Mouse (Mus musculus) urinary bladder, adult 18-20 months (tissue): ENCODE results near the gene Ctdspl.

Experiments
- DNase-seq, 2 experiments: peaks; one replicate each; pipeline ENCODE4 v3.0.0; 2022; ENCODE audit warnings: low spot score in 2 of 2, mixed read lengths in 2 of 2

Ctdspl gene

DNA sequence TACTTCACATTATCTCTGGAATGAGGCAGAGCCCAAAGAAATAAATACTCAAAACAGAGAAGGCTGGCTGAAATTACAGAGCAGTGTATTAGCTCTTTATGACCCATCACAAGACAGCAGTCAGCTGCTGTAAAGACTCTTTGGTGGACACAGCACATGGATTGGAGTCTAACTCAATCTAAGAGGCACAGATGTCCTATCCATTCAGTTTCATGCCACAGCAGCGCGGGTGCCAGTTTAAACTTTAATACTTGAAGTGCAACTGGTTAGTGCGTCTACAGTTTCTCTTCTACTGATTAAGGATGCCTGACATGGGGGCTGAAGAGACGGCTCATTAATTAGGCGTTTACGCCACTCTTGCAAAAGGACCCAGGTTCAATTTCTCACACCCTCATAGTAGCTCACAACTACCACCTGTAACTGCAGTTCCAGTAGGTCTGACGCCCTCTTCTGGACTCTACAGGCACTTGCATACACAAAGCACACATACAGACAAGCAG lies 99.6 kb downstream of the Ctdspl start:
- DNase-seq, result no peak

DNA sequence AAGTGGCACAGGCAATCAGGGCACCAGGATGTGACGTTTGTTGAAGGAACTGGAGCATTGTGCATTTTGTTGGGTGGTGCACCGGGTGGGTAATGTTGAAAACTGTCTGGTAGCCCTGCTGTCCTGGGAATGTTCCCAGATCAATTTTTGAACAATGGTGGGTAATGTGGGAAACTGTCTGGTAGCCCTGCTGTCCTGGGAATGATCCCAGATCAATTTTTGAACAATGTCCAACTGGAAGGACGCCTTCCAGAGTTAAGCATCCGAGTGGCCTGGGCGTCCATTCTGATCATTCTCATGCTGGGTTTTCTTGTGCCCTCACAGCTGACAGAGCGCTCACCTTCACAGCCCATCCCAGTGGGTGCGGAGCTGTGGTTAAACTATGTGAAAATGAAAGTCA lies 101.1 kb downstream of the Ctdspl start:
- DNase-seq, result no peak

- DNase-seq, result no peak
These were observed 102.3 kb downstream of the Ctdspl start for GRCm38 (mm10) chr9:119028226-119029195.

DNA sequence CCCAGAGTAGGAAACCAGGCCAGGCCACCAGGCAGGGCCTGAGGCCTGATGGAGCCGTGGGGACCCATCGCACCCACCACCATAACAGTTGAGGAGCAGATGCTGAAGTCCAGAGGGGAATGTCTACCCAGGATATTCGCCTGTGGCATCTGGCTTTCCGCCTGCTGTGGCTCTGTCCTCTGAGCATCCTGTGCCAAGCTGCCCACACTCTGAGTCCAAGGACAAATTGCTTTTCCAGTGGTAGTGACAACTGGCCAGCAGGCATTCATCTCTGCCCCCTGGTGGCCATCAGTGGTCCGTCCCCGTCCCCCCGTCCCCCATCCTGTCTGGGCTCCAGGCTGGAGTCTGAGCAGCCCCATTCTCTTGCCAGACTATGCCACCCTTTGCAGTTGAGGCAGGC lies 103.3 kb downstream of the Ctdspl start:
- DNase-seq, result no peak

GRCm38 (mm10) chr9:119031038-119031437 lies 104.8 kb downstream of the Ctdspl start:
- DNase-seq, result no peak

DNA sequence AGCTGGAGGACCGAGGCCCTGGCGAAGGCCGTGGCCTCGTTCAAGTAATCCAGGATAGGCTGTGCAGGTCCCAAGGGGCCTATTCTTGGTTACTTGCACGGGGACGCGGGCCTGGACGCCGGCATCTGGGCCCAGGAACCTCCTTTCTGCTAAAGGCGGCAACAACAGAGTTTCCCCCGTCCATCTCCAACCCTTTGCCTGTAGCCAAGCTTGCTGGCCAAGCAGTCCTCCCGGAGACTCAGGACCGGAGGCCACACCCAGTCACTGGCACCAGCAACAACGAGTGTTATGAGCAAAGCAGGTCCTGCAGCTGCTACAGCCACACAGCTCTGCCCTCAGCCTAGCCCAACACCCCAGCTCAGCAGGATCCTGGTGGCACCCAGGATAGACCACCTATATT lies 105.5 kb downstream of the Ctdspl start:
- peak in 1 of 2 experiments; percentile 62 for DNase-seq

DNA sequence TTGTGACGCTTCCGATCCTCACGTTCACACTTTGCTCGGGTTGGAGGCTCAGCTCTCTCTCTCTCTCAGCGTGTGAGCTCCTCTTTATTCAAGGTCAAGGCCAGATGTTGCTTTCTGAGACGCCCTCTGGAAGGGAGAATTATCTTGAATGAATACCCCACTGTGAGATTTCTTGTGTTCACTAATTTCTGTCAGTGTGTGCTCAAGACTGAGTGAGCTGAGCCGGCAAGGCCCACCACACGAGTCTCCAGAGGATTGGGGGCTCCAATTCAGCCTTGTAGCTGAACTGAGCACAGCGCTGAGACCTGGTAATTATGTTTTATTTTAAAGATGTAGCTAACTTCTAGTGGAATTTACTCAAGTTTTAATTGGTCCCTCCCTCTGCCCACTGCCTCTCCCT lies 106.3 kb downstream of the Ctdspl start:
- DNase-seq, result no peak

- DNase-seq, result no peak
These were observed 107.1 kb downstream of the Ctdspl start for GRCm38 (mm10) chr9:119033111-119033921.

DNA sequence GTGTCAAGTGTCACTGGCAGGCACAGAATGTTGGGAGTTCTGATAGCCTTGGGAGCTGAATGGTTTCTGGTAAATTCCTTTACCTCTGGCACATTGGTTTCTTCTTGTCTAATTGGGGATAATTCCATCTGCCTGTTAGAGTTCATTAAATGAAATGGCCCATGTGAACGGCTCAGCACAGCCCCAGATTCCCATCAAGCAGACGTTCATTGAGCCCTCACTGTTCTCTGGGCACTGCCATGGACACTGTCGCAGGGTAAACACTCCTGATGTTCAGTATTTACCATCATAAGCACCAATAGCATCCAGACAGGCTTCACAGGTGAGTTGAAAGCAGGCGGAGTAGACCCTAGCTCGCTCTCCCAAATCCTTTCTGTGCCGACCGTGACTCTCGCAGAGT lies 107.8 kb downstream of the Ctdspl start:
- DNase-seq, result no peak

GRCm38 (mm10) chr9:119034676-119035665 lies 108.7 kb downstream of the Ctdspl start:
- DNase-seq, result no peak

DNA sequence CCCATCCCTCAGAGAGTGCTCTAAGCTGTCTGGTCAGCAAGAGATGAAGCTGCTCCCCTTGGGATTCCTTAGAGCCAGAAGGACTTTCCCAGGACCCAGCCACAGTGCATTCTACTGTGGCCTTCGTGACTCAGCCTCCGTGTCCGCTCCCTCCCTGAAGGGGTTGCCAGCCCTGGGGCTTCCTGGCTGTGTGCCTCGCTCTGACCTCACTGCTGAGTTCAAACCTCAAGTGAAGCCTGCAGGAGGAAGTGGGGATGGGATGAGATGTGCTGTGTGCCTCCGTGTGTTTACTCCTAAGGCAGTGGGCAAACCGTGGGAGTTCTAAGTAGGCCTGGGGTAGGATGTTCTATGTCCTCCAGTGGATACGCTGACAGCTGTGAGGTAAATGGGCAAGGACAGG lies 109.6 kb downstream of the Ctdspl start:
- DNase-seq, result peak in 1 of 2 experiments; percentile 76

DNA sequence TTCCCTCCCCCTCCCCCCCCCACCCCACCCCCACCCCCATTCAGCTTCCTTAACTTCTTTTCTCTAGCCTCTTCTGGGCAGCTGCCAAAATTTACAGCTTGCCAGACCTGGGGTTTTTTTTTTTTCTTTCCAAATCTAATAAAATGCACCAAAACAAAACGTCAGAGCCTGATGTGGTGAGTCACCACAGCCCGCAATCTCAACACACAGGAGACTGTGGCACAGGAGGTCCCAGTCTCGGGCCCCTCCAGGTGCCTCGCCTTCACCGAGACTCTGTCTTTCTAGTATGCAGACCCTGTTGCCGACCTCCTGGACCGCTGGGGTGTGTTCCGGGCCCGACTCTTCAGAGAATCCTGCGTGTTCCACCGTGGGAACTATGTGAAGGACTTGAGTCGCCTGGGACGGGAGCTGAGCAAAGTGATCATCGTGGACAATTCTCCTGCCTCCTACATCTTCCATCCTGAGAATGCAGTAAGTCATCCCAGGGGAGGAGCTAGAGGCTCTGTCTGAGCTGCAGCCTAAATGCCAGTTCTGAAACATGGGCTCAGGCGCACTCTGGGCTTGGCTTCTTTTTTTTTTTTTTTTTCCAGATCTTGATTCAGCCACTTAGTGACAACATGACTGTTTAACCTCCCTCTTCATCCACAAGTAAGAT lies 111.0 kb downstream of the Ctdspl start:
- no peak for DNase-seq

DNA sequence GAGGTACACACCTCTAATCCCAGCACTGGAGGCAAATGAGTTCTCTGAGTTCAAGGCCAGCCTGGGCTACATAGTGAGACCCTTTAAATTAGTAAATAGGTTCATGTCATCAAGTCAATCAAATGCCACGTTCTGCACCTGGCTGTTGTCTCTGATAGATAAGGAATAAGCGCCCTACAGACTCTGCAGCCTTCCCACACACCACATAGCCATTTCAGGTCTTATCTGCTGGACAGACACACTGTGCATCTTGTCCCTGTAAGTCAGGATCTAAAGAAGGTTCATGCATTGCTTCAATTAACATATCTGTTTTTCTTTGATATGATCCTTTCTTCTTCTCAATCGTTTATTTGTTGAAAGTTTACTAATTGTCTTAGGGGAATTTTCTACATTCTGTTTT lies 112.3 kb downstream of the Ctdspl start:
- no peak for DNase-seq

DNA sequence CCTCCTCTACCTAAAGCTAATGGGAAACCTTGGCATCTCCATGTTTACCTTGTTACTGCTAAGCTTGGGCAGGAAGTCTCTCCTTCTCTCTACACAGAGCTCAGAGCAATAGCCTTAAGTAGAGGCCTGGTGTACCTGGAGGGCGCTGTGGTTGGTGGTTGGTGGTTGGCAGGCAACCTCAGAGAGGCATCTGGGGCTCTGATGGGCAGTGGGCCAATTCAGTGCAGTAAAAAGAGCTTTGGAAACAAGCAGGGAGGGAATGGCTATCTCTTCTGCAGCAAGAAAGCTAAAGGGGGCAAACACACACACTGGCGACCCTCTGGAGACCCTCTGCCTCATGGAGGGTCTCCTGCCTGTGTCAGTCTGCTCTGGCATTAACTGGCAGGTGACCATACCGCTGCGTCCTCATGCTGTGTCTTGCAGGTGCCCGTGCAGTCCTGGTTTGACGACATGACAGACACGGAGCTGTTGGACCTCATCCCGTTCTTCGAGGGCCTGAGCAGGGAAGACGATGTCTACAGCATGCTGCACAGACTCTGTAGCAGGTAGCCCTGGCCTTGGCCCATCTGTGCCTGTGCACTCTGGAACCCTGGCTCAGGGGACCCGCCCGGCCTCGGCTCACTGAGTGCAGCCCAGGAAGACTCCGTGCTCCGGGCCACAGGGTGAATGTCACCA lies 114.0 kb downstream of the Ctdspl start:
- DNase-seq, result no peak

GRCm38 (mm10) chr9:119048182-119048903 lies 122.1 kb downstream of the Ctdspl start:
- no peak for DNase-seq

DNA sequence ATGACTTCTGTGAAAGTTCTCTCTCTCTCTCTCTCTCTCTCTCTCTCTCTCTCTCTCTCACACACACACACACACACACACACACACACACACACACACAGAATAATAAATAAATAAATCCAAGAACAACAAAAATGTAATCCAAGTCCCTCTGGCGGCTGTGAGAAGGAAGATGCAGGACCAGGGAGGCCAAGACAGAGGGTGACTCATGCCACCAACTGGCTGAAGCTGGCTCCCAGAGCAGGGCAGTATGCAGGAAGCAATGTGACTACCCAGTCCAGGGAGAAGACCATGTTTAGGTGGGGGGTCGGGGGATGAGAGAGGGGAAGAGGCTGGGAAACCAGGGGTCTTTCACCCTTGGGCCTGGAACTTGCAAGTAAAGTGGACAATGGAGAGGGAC lies 124.9 kb downstream of the Ctdspl start:
- peak in 1 of 2 experiments; percentile 54 for DNase-seq

- DNase-seq, result peak in 1 of 2 experiments; percentile 74
These were observed 126.1 kb downstream of the Ctdspl start, which contains the start of gene Vill for GRCm38 (mm10) chr9:119052154-119052944. Gene Vill (plus strand): TSS chr9:119052778.

DNA sequence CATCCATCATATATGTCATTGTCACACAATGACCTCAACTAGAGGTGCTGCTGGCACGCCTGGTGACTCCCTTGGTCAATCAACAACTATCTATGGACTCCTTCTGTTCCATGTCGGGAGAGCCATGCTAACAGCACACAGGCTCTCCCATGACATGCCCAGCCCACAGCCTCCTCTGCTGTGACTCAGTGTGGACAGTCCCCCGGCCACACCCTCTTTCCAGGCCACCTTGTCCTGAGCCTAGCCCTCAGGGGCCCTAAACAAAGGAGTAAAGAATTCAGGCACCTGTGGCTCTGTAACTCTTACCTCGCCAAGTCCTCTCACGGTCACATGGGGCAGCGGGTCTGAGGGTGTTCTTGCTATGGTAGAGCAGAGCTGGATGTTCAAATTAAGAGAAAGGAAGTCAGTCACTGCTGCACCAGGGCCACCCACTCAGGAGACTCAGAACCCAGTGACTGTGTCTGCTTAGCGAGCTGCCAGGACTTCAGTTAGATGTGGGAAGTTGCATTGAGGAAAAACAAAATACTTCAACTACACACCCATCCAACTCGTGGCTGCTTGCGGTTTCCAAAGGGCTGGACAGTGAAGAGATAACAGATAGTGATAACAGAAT lies 127.8 kb downstream of the Ctdspl start:
- no peak for DNase-seq
